Mouse (Mus musculus): ENCODE data around the gene Kcne4.

The Kcne4 gene

GRCm38 (mm10) chr1:78859573-78859972 is 43.0 kb downstream of the Kcne4 start:
- DNase-seq (ENCODE audit: low spot score), result no peak

- DNase-seq (ENCODE audit: low spot score), result no peak
Observed at GRCm38 (mm10) chr1:78860056-78860455, 43.5 kb downstream of the Kcne4 start.

- DNase-seq (ENCODE audit: low spot score), result no peak
Observed at GRCm38 (mm10) chr1:78862281-78862680, 45.7 kb downstream of the Kcne4 start.

- no peak for DNase-seq (ENCODE audit: low spot score)
Observed at GRCm38 (mm10) chr1:78863833-78864232, 47.3 kb downstream of the Kcne4 start.

- no peak for DNase-seq (ENCODE audit: low spot score)
Observed at GRCm38 (mm10) chr1:78864351-78864750, 47.8 kb downstream of the Kcne4 start.

GRCm38 (mm10) chr1:78864799-78865346 is 48.3 kb downstream of the Kcne4 start:
- DNase-seq (ENCODE audit: low spot score), result no peak

GRCm38 (mm10) chr1:78865991-78866390 is 49.4 kb downstream of the Kcne4 start:
- DNase-seq (ENCODE audit: low spot score), result no peak

- DNase-seq (ENCODE audit: low spot score), result no peak
Observed at GRCm38 (mm10) chr1:78866455-78866854, 49.9 kb downstream of the Kcne4 start.
